Mouse (Mus musculus) myocyte (in vitro differentiated cells): ENCODE data around the gene Tmc2.

Experiments
- E2F4 ChIP-seq: IDR thresholded peaks from one replicate; pipeline ENCODE4 v1.6.1; 2011; ENCODE audit warnings: mild to moderate bottlenecking, control low read depth, moderate library complexity; ENCODE audit not compliant: insufficient read depth
- MAX ChIP-seq: IDR thresholded peaks from one replicate; pipeline ENCODE4 v1.6.1; 2011; ENCODE audit warnings: low read depth, mild to moderate bottlenecking, control low read depth
- MYOG ChIP-seq, 3 experiments: IDR thresholded peaks; one replicate each; pipeline ENCODE4 v1.6.1; 2011; ENCODE audit warnings: control low read depth in 2 of 3, low read depth in 2 of 3, mild to moderate bottlenecking in 2 of 3; ENCODE audit not compliant: insufficient read length in 2 of 3, control insufficient read depth in 1 of 3, insufficient read depth in 1 of 3
- POLR2A ChIP-seq: IDR thresholded peaks from one replicate; pipeline ENCODE4 v1.6.1; 2011; ENCODE audit warnings: low read depth, mild to moderate bottlenecking, control low read depth, moderate library complexity; ENCODE audit not compliant: insufficient read length
- POLR2AphosphoS2 ChIP-seq: IDR thresholded peaks from one replicate; pipeline ENCODE4 v1.6.1; 2011; ENCODE audit warnings: low read depth, control low read depth; ENCODE audit not compliant: insufficient read length
- SRF ChIP-seq: IDR thresholded peaks from one replicate; pipeline ENCODE4 v1.6.1; 2011; ENCODE audit warnings: low read depth; ENCODE audit not compliant: control insufficient read depth, insufficient read length
- TCF12 ChIP-seq: IDR thresholded peaks from one replicate; pipeline ENCODE4 v1.6.1; 2011; ENCODE audit warnings: mild to moderate bottlenecking, control low read depth; ENCODE audit not compliant: poor library complexity, insufficient read depth, severe bottlenecking
- TCF3 ChIP-seq: IDR thresholded peaks from one replicate; pipeline ENCODE4 v1.6.1; 2011; ENCODE audit warnings: low read depth, control low read depth; ENCODE audit not compliant: insufficient read length
- USF1 ChIP-seq: IDR thresholded peaks from one replicate; pipeline ENCODE4 v1.6.1; 2011; ENCODE audit warnings: low read depth, mild to moderate bottlenecking, control low read depth, moderate library complexity

DNA sequence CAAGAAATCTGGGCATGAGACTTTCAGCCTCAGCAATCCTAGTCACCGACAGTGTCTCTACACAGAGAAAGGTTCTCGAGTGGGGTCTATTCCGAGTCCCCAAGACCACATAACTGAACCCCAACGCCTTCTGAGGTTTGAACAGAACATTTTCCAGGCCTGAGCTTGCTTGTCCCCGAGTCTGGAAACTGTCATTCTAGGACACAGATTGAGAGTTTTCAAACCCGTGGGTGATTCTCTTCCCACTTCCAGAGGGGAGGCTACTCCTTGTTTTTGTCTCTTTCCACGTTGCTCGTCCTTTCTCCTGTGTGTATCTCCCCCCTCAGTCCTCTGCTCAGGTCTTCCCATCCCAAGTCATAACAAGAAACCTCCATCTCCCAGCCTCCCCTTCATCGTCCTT, 102.6 kb downstream of the Tmc2 start:
- no peak for TF ChIP-seq POLR2AphosphoS2
- TF ChIP-seq POLR2A, result no peak
- TF ChIP-seq MAX, result no peak
- TF ChIP-seq TCF12, result no peak
- no peak for TF ChIP-seq MYOG (IDR thresholded peaks at IDR 0.05; ENCODE audit: control insufficient read depth in 1 of 3, insufficient read depth in 1 of 3, insufficient read length in 2 of 3, low read depth in 2 of 3)
- TF ChIP-seq SRF, result no peak
- TF ChIP-seq USF1, result no peak
- TF ChIP-seq TCF3, result no peak
- no peak for TF ChIP-seq E2F4
